Mouse (Mus musculus): ENCODE results near the gene Hist1h1e.
A peak's percentile ranks its signal among the peaks of the same experiment; 100 is the strongest.
"Not testable (repeated sequence)": the region's sequence is repeated elsewhere in the genome, so short reads cannot be mapped to it uniquely, and the experiment has no call there.

Gene Hist1h1e

GRCm38 (mm10) chr13:23591886-23592285, 30.5 kb downstream of the Hist1h1e start:
- not testable (repeated sequence) for DNase-seq

GRCm38 (mm10) chr13:23591206-23591605, 31.2 kb downstream of the Hist1h1e start:
- no peak for DNase-seq

GRCm38 (mm10) chr13:23586940-23587225, 35.5 kb downstream of the Hist1h1e start:
- no peak for DNase-seq

GRCm38 (mm10) chr13:23586099-23586939, 36.0 kb downstream of the Hist1h1e start:
- no peak for DNase-seq

GRCm38 (mm10) chr13:23585442-23586098, 36.8 kb downstream of the Hist1h1e start:
- DNase-seq = peak; percentile 36 to 64

- DNase-seq = peak; percentile 49 to 60
Observed at GRCm38 (mm10) chr13:23585029-23585441, 37.3 kb downstream of the Hist1h1e start.

- no peak for DNase-seq
Observed at GRCm38 (mm10) chr13:23584331-23584730, 38.0 kb downstream of the Hist1h1e start.

- DNase-seq = no peak
Observed at GRCm38 (mm10) chr13:23583387-23584068, 38.8 kb downstream of the Hist1h1e start.

- no peak for DNase-seq
Observed at GRCm38 (mm10) chr13:23582219-23583056, 39.9 kb downstream of the Hist1h1e start.

- DNase-seq = peak; percentile 91
Observed at GRCm38 (mm10) chr13:23581408-23582218, 40.7 kb downstream of the Hist1h1e start, which contains the start of gene Hist1h4d. Gene Hist1h4d, plus strand, starts transcription at chr13:23581598.

- no peak for DNase-seq
Observed at GRCm38 (mm10) chr13:23577835-23578234, 44.5 kb downstream of the Hist1h1e start.

GRCm38 (mm10) chr13:23576906-23577639, 45.3 kb downstream of the Hist1h1e start:
- DNase-seq = no peak

- DNase-seq = no peak
Observed at GRCm38 (mm10) chr13:23576351-23576881, 45.9 kb downstream of the Hist1h1e start.

GRCm38 (mm10) chr13:23575864-23576313, 46.5 kb downstream of the Hist1h1e start:
- not testable (repeated sequence) for DNase-seq

- no peak for DNase-seq
Observed at GRCm38 (mm10) chr13:23575271-23575851, 47.0 kb downstream of the Hist1h1e start, which contains the start of gene Hist1h3d. Gene Hist1h3d, plus strand, starts transcription at chr13:23575763.

- DNase-seq = not testable (repeated sequence)
Observed at GRCm38 (mm10) chr13:23574546-23575170, 47.7 kb downstream of the Hist1h1e start.

- DNase-seq = peak; percentile 61 to 64
Observed at GRCm38 (mm10) chr13:23573898-23574524, 48.3 kb downstream of the Hist1h1e start, which contains the start of the genes Hist1h2bf and Hist1h2ad. Gene Hist1h2bf, minus strand, starts transcription at chr13:23574196. Gene Hist1h2ad, plus strand, starts transcription at chr13:23574381.

- not testable (repeated sequence) for DNase-seq
Observed at GRCm38 (mm10) chr13:23573034-23573897, 49.1 kb downstream of the Hist1h1e start.
